Mouse (Mus musculus): ENCODE measurements at regions not wholly inside any gene's neighbourhood (a gene's known extent, or its start where the extent isn't known, plus 50 kb on each side); places are given as distances from the start of the nearest gene placed in this dataset.

DNA sequence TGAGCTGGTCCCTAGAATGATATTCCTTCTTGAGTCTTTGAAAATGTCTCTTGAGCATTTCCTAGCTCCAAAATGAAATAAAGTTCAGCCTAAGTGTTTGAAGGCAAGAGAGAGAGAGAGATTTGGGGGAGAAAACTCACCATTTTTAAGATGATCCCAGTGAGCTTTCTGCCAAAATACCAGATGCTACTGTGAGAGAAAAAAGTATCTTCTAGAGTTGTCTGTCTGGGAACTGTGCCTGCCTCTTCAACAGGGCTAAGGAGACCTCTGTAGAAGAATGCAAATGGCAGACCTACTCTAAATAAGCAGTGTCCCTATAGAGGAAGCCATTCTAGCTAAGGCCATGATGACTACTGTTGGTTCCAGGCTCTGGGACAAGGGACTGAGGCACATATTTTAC is 285.6 kb upstream of the Prickle1 start:
- DNase-seq (ENCODE audit: low read depth, low spot score): no peak

DNA sequence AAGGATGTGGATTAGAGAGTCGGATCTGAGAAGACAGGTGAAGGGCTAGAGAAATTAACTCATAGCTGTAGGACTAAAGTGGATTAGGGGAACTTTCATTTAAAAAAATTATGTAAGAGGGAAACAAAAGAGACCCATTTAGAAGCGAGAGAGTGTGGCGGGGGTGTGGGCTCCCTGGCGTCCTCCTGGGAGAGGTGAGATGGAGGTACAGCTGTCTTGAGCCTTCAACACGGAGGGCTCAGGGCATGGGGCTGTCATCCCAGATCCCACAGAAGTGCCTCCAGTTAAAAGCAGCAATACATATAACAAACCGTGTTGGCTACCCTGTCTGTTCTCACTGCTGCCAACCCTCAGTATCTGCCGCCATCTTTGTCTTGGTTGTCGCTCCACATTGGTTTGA is 284.6 kb upstream of the Prickle1 start:
- DNase-seq (ENCODE audit: low read depth, low spot score): no peak

DNA sequence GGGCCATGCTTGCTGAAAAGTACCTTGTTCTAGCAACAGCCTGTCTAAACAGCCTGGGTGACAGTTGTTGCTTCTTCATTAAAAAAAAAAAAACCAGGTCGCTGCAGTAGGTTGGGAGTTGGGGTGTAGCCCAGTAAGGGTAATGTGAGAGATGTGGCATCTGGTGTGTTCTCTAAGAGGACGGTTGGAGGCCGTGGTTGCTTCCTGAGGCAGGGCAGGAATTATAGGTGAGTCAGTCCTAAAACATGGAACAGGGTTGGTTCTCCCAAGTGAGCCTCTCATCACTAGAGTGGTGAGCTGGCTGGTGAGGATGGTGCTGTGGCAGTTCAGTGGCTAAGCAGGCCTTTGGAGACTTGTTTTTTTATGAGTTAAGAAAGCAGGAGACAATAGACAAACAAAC is 283.3 kb upstream of the Prickle1 start:
- DNase-seq (ENCODE audit: low read depth, low spot score): no peak

DNA sequence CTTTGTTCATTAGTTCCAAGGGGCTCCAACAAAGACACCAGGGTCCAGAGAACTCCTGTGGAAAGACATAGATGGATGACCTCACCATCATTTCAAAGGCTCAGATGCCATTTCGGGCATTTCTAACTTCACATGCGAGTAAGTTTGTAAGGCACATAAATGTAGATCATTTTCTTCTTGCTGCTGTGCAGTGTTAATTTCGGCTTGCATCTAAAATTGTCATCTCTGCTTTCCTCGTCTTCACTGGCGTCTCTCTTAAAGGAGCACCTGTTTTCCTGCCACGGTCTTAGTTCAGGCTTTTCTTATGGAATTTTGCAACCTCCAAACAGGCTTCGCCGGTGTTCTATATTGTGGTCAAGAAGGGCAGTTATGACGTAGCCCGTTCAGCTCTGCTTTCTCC is 280.6 kb upstream of the Prickle1 start:
- DNase-seq (ENCODE audit: low read depth, low spot score): no peak

DNA sequence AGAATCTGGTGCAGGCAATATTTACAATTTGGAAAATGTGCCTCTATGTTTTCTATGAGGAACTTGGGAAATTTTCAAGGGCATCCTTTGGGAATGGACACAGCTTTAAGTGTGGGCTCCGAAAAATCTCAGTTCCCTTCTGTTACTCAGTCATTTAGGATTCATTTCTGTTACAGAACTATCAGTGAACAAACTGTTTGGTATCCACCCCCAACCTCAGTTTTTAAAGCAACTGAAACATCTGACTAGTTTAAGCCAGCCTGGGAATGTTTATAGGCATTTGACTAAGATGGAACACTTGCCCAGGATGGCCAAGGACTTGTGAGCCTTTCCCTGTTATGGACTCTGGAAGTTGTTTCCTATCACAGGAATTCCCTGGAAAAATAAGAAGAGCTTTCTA is 280.0 kb upstream of the Prickle1 start:
- no peak for DNase-seq (ENCODE audit: low read depth, low spot score)

DNA sequence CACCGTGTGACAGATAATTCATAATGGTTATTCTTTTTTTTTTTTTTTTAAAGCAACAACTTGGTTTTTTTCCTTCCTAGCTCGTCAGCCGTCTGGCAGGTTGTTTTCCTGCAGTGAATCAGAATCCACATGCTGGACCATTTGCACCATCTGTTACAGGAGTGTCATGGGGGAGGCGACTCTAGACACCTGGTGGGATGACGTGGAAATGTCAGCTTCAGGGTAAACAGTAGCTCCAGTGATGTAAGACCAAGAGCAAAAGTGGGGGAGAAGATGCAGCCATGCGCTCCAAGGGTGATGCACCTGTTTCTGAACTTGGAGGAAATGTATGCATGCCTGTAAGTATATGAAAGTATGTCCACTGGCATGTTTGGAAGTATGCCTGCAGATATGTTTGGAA is 278.5 kb upstream of the Prickle1 start:
- no peak for DNase-seq (ENCODE audit: low read depth, low spot score)

DNA sequence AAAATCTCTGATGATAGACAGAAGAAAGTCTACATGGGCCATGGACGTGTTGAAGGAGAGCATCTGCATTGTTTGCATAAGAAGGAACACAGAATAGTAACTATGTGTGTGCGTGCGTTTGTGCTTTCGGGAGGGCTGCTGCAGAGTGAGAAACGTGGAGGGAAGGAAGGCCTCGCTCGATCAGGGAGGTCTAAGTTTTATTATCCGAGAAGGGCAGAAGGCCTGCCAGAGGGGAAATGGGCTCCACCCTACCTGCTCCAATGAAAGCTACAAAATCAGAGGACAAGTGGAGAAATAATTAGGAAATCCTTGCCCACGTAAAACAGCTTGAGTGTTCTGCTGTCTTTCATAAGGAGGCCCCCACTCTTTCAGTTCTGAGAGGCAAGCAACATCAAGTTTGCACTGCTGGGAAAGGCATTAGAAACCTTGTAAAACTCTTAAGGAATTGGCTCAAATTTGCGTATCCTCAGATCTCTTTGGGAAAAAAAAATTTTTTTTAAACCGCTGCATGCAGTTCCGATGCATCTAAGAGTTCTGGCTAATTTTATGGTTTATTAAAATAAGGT is 261.7 kb upstream of the Prickle1 start:
- DNase-seq (ENCODE audit: low read depth, low spot score): no peak

DNA sequence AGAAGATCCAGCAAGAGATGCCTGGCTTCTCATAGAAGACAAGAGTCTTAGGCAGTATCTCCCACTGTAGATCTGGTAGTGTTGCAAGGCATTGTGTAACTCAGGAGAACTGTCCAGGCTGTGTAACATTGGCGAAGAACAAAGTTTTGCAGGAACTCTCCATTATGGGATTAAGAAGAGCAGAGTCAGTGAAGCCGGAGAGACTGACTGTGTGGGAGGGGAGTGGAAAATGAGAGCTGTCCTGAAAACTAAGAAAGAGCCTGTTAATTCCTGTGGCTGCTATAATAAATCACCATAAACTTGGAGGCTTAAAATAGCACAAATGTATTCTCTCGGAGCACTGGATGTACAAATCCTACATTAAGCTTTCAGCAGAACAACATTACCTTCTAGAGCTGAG is 257.5 kb upstream of the Prickle1 start:
- DNase-seq (ENCODE audit: low read depth, low spot score): no peak

DNA sequence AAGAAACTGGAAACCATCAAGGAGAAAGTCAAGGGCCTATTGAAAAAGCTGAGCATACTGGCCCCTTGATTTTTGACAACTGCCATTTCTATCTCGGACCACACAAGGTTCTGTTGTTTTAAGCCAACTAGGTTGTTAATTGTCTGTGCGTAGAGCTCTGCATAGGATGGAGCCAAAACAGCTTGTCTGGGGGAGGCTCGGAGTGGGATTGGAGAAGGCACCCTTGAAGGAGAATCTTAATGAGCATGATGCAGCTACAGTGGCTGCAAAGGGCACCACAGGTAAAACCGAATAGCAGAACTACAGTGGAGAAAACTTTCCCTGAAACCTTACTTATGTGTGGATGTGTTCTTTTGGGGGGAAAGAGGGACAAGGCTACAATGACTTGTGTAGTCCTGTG is 256.4 kb upstream of the Prickle1 start:
- DNase-seq (ENCODE audit: low read depth, low spot score): no peak

DNA sequence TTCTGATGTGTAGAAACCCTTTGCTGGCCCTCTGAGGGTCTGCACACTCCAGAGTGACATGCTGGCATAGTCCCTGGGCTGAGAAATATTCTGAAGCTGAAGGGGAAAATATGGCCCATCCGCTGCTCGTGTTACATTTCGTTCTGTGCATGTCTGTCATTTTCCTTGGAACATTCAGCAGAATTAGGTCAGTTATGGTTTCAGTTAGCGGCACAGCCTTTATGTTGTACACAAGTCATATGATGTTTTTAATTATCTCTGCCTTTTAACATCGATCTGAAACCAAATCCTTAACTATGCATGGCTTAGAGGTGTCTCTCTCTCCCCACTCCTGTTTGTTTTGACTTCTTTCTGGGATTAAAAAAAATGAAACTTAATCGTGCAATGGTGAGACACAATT is 254.7 kb upstream of the Prickle1 start:
- DNase-seq (ENCODE audit: low read depth, low spot score): no peak

DNA sequence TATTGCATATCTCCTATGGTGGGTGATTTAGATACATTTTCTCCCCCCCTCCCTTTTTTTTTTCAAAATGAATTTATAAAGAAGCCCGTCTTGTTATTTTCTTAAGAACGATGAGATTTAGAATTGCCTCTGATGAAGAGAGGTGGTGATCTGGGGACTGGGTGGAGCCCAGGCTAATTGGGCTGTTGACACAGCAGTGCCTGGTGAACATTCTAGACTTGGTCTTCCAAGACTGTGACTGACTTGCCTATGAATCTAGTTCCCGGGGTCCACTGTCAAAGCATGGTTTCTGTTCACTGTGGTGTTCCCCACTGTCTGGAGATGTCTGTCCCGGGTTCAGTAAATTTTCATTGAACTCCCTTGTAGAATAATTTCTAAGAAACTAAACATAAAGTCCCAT is 253.1 kb upstream of the Prickle1 start:
- no peak for DNase-seq (ENCODE audit: low read depth, low spot score)

DNA sequence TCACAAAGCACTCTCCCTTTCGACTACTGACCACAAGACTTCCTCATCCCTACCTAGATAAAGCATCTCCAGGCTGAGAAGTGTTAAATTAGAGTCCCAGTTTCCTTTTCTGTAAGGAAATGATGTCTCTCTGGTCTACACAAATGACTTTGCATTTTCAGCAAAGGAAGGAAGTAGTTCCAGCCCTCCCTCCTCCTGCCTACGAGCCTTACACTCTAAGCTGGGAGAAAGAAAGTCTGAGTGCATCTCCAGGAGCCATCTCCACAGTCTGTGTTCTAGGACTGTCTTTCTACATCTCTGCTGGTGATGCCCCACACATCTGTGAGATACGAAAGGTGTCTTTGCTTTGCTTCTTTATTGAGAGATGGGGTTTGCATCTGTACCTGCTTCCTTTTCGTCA is 251.1 kb upstream of the Prickle1 start:
- DNase-seq (ENCODE audit: low read depth, low spot score): no peak

DNA sequence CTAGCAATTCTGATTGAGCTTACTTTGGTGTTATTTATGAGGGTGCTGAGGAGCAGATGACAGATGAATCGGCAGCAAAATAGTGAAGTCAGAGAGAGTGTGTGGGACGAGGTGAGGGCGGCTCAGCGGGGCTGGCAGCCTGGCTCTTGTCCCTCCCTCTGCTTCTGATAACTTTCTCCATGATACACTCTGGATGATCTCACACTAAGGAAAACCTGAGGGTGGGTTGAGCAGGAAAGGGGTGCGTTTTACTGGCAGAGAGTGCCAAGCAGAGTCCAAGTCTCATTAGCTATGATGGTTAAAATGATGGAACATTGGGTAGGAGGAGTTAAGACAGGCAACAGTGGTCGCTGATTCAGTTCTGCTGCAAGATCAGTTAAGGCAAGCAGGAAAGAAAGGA is 250.1 kb upstream of the Prickle1 start:
- no peak for DNase-seq (ENCODE audit: low read depth, low spot score)

DNA sequence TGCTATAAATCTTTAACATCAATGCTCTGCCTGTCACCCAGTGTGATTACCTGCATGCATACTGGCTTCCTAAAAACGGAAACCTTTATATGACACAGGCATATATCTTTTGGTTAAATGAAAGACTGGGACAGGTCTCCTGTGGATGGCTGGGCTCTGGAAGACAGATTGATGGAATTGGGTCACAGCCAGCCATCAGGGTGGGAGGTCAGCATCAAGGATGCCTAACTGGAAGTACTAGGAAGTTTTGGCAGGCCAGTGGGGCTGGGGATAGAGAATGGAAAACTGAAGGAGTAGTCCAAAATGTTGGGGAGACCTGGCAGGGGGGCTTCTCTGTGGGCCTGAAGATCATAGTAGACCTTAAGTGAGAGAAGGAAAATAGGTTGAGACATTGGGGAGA is 237.3 kb upstream of the Prickle1 start:
- DNase-seq (ENCODE audit: low read depth, low spot score): no peak

DNA sequence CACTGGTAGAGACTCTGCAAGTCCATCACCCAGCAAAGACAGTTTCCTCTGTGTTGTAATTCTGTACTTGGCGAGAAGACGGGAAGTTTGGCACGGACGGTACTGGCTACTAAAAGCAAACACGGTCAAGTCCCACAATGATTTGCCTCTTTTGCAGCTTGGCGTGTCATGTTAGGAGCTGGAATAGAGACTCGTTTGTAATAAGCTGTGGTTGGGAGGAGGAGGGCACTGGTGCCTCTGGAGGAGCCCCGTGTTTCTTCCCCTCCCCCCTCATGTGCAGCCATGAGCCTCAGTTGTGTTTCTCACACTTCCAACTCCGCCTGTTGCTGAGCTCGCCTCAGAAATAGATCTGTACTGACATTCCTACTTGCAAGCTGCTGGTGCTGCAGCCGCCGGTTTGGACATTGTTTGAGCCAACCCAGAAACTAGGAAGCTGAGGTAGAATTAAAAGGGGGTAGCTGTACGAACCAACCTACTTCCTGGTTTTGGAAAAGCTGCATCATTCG is 236.8 kb upstream of the Prickle1 start:
- DNase-seq (ENCODE audit: low read depth, low spot score): no peak

DNA sequence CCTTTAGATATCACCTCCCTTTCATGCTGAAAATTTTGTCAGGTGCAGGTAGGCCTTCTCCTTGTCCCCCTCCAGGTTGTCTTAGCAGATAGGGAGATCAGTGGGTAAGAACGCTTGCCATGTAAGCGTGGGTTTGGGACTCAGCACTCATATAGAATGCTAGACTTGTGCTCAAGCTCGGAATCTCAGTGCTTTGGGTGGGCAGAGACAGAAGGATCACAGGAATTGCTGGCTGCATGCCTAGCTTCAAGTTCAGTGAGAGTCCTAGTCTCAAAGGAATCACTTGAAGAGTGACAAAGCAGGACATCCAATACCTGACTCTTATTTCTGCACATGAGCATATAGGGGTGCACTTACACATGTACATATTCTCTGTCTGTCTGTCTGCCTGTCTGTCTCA is 235.5 kb upstream of the Prickle1 start:
- DNase-seq (ENCODE audit: low read depth, low spot score): no peak

DNA sequence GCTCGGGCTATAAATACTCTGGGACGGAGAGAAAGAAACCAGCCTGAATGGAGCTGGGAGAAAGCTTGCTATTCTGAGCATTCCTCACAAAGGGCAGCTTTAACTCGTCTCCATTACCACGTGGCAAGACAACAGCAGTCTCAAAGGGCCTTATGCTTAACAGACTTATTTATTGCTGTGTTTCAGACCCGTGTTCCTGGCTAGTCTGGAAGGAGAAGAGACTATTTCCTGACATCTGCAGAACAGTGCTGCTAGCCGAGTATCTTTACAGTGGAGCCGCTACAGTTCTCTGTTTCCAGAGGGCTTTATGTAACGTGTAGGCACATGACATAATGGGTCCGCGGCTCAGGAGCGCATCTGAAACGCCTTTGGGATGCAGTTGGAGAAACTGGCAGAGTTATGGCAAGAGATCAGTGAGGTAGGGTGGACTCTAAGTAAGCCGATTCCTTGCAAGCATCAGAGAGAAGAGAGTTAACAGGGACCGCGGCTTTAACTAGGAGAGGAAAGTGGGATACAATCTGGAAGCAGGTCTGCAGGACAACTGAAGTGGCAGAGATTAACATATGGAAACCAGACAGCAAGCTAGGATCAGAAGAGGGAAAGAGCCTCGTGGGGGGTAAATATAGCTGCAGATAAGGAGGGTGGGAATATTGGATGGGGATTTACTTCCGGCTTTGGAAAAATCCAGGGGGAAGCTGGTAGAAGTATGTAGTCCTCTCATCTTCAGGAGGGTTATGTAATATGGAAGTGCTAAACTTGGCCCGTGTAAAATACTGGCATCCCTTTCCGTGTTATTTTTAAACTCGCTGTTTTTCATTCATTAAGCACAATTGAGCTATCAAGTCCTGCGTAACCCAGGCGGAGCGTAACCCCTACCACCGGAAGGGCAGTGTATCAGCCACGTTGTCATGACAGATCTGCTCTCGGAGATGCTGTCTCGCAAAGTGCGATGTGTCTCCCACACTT is 229.3 kb upstream of the Prickle1 start:
- DNase-seq (ENCODE audit: low read depth, low spot score): no peak

DNA sequence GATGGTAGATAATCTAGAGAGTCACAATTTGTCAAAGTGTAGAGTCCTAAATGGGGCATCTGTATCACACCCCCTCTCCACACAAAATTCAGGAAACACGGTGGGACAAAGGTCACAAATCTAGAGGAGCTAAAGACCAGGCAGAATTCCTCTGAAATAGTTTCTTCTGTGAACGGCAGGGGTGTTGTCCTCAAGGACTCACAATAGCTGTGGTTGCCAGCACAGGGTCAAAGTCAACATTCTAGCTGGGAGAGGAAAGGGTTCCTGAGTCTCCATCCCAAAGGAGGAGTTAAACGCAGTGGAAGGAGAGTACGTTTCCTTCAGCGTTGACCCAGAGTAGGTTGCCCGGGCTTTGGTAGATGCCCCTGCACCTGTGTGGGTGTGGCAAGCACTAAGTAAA is 225.5 kb upstream of the Prickle1 start:
- DNase-seq (ENCODE audit: low read depth, low spot score): no peak

DNA sequence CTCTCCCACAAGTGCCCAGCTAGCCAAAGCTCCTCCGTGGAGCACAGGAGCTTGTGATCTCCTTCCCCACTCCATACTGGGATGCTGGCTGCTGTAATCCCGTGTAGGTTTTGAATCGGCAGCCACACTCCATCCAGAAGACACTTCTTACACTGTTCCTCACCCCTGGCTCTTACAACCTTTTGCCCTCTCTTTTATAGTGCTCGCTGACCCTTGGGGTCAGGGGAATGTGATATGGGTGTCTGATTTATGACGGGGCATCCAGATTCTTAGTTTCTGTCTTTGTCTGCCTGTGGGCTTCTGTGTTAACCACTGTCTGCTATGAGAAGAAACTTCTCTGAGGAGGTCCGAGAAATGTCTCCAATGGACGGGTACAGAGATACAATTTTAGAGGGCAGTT is 216.3 kb upstream of the Prickle1 start:
- DNase-seq (ENCODE audit: low read depth, low spot score): no peak

DNA sequence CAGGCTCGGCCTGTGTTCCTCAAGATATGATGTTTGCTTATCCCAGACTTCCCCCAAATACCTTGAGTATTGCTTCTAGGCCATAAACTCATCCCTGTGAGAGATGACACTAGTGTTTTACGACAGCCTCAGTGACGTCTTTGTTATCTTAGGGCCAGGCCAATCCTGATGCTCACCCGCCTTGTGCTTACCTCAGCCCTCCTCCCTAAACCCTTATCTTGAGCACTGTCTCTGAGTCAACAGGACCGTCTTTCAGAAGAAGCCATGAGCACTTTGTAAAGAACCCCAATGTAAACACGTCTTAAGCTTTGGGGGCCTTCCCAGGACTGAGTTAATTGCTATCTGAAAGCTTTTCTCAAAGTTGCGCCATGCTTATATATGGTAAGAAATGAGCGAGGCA is 212.3 kb upstream of the Prickle1 start:
- DNase-seq (ENCODE audit: low read depth, low spot score): no peak

DNA sequence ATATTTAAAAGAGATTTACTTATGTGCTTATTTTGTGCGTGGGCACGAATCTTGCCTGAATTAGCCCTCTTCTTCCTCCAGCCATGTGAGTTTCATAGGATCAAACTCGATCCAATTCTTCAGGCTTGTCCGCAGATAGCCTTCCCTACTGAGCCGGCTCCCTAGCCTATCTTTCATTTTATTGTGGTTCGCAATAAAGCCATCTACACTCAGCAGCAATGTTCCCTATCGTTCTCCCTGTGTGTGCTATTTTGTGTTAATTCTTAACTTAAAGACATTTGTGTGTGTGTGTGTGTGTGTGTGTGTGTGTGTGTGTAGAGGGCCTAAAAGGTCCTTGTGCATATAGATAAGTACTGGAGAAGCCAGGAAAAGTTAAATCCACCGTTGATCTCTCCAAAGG is 211.8 kb upstream of the Prickle1 start:
- DNase-seq (ENCODE audit: low read depth, low spot score): no peak

DNA sequence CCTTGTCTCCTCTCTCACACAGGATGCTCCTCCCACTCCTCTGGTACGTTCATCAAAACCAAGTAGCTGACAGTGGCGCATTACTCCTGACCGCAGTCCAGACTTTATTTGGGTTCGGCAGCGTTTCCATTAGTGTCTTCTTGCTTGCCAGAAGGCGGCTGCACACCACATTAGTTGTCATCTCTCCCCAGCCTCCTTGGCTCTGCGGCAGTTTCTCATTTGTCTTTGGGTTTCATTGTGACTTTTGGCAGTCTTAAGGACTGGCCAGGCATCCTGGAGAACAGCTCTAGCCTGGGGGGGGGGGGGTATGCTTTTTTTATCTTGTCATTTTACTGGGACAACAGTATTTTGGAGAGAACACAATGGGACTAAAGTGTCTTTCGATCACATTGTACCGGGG is 209.0 kb upstream of the Prickle1 start:
- no peak for DNase-seq (ENCODE audit: low read depth, low spot score)

DNA sequence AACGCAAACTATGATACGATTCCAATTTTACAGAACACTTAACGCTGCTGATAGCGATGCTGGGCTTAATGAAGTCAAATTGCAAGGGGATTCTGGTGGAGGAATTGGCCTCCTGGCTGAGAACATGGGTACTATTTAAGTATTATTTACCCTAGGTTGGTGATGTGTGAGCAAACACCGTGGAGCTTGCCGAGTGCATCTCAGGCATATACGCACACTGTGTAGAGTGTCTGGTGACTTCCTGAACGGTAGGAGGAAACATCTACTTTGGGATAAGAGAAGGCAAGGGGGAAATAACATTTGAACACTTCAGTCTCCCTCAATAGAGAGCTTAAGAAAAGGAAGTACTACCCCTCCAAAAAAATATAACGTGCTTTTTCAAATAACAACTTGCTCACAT is 194.8 kb upstream of the Prickle1 start:
- DNase-seq (ENCODE audit: low read depth, low spot score): no peak

All from ES-CJ7 (cell line).